Mouse (Mus musculus): ENCODE measurements at regions not wholly inside any gene's neighbourhood (a gene's known extent, or its start where the extent isn't known, plus 50 kb on each side); places are given as distances from the start of the nearest gene placed in this dataset.

GRCm38 (mm10) chr7:71782496-71782895 lies 431.2 kb upstream of the Gm10295 start:
- Histone ChIP-seq H3K4me2 (replicated peaks) (no peak overlapping the region), H3K27ac (no peak overlapping the region), H3K9ac (replicated peaks) (no peak overlapping the region), H3K4me3 (replicated peaks) (no peak overlapping the region), H3K9me3 (no peaks in the 10 kb centered on the region), H3K27me3 (no peaks in the 10 kb centered on the region), H3K4me1 (replicated peaks) (no peaks in the 10 kb centered on the region), H3K36me3 (no peaks in the 10 kb centered on the region)
- 92% methylated on average over 4 of the region's 4 CpGs for WGBS
- no peak for ATAC-seq

GRCm38 (mm10) chr7:71749886-71750285 lies 398.6 kb upstream of the Gm10295 start:
- H3K4me1 ChIP-seq (replicated peaks), result no peaks in the 10 kb centered on the region
- H3K36me3 ChIP-seq, result no peaks in the 10 kb centered on the region
- no peaks in the 10 kb centered on the region for H3K9me3 ChIP-seq
- no peak overlapping the region for H3K27ac ChIP-seq
- H3K4me2 ChIP-seq (replicated peaks), result no peak overlapping the region
- no peaks in the 10 kb centered on the region for H3K27me3 ChIP-seq
- no peak overlapping the region for H3K4me3 ChIP-seq (replicated peaks)
- ATAC-seq, result no peak
- no peak overlapping the region for H3K9ac ChIP-seq (replicated peaks)
- 73% methylated on average over 5 of the region's 5 CpGs for WGBS

- Histone ChIP-seq H3K4me3 (replicated peaks) (no peak overlapping the region), H3K4me1 (replicated peaks) (no peaks in the 10 kb centered on the region), H3K9ac (replicated peaks) (no peak overlapping the region), H3K27ac (no peak overlapping the region), H3K36me3 (no peaks in the 10 kb centered on the region), H3K4me2 (replicated peaks) (no peak overlapping the region), H3K9me3 (no peaks in the 10 kb centered on the region), H3K27me3 (no peaks in the 10 kb centered on the region)
- 57% methylated on average over 7 of the region's 7 CpGs for WGBS
- peak; percentile 66; the same call in 1 of the 2 replicates for ATAC-seq
Measured at GRCm38 (mm10) chr7:71746118-71746897, 395.0 kb upstream of the Gm10295 start.

- H3K36me3 ChIP-seq, result no peaks in the 10 kb centered on the region
- H3K4me1 ChIP-seq (replicated peaks), result no peaks in the 10 kb centered on the region; the same call in 1 of the 2 replicates
- no peak for ATAC-seq
- H3K27me3 ChIP-seq, result no peaks in the 10 kb centered on the region
- H3K4me2 ChIP-seq (replicated peaks), result no peak overlapping the region
- no peak overlapping the region for H3K4me3 ChIP-seq (replicated peaks)
- no peak overlapping the region for H3K9ac ChIP-seq (replicated peaks)
- H3K9me3 ChIP-seq, result no peaks in the 10 kb centered on the region
- H3K27ac ChIP-seq, result no peak overlapping the region
Measured at GRCm38 (mm10) chr7:71728509-71728908, 377.2 kb upstream of the Gm10295 start.

- H3K4me1 ChIP-seq (replicated peaks), result peaks cover 9% of the 10 kb centered on the region; the same call in 1 of the 2 replicates
- H3K36me3 ChIP-seq, result no peaks in the 10 kb centered on the region
- no peaks in the 10 kb centered on the region for H3K9me3 ChIP-seq
- peaks cover 8% of the 10 kb centered on the region; the same call in 1 of the 2 replicates for H3K27me3 ChIP-seq
- no peak for ATAC-seq
- no peak overlapping the region for H3K4me2 ChIP-seq (replicated peaks)
- no peak overlapping the region for H3K9ac ChIP-seq (replicated peaks)
- no peak overlapping the region for H3K4me3 ChIP-seq (replicated peaks)
- no peak overlapping the region for H3K27ac ChIP-seq
- WGBS, result 83% methylated on average over 4 of the region's 4 CpGs
Measured at GRCm38 (mm10) chr7:71708209-71708608, 356.9 kb upstream of the Gm10295 start.

- no peak overlapping the region for H3K4me2 ChIP-seq (replicated peaks)
- WGBS, result 58% methylated on average over 3 of the region's 3 CpGs
Measured at GRCm38 (mm10) chr7:71706201-71706600, 354.9 kb upstream of the Gm10295 start.

GRCm38 (mm10) chr7:71705426-71706050 lies 354.3 kb upstream of the Gm10295 start:
- WGBS, result under 1% methylated on average over 59 of the region's 59 CpGs
- H3K27ac ChIP-seq, result peak overlapping the region; percentile 73
- peak; percentile 92 for ATAC-seq

More at GRCm38 (mm10) chr7:71706201-71706600, 354.9 kb upstream of the Gm10295 start:
- peaks cover 8% of the 10 kb centered on the region; the same call in 1 of the 2 replicates for H3K27me3 ChIP-seq
- H3K4me3 ChIP-seq (replicated peaks), result no peak overlapping the region
- H3K9ac ChIP-seq (replicated peaks), result no peak overlapping the region
- no peak for ATAC-seq
- H3K4me1 ChIP-seq (replicated peaks), result peaks cover 9% of the 10 kb centered on the region; the same call in 1 of the 2 replicates
- no peaks in the 10 kb centered on the region for H3K9me3 ChIP-seq
- no peak overlapping the region for H3K27ac ChIP-seq
- no peaks in the 10 kb centered on the region for H3K36me3 ChIP-seq

GRCm38 (mm10) chr7:71704661-71705240 lies 353.5 kb upstream of the Gm10295 start:
- Histone ChIP-seq H3K9ac (replicated peaks) (0 out of 2 replicates have a peak overlapping the region, but pooled peaks have one; percentile 77), H3K4me3 (replicated peaks) (peak overlapping the region; percentile 51), H3K36me3 (no peaks in the 10 kb centered on the region), H3K27ac (no peak overlapping the region; the same call in 1 of the 2 replicates), H3K27me3 (peaks cover 8% of the 10 kb centered on the region; the same call in 1 of the 2 replicates), H3K4me2 (replicated peaks) (peak overlapping the region; percentile 65), H3K4me1 (replicated peaks) (peaks cover 9% of the 10 kb centered on the region; the same call in 1 of the 2 replicates), H3K9me3 (no peaks in the 10 kb centered on the region)
- ATAC-seq, result no peak
- 62% methylated on average over 4 of the region's 4 CpGs for WGBS

More at GRCm38 (mm10) chr7:71705426-71706050, 354.3 kb upstream of the Gm10295 start:
- Histone ChIP-seq H3K36me3 (no peaks in the 10 kb centered on the region), H3K4me3 (replicated peaks) (peak overlapping the region; percentile 51), H3K27me3 (peaks cover 8% of the 10 kb centered on the region; the same call in 1 of the 2 replicates), H3K9me3 (no peaks in the 10 kb centered on the region), H3K4me1 (replicated peaks) (peaks cover 9% of the 10 kb centered on the region; the same call in 1 of the 2 replicates), H3K4me2 (replicated peaks) (peak overlapping the region; percentile 65), H3K9ac (replicated peaks) (peak overlapping the region; percentile 77)

All from midbrain, embryonic 13.5 days (tissue).